Mouse (Mus musculus) frontal cortex, postnatal 14 days (tissue): ENCODE results near the gene Rusc2.
A peak's percentile ranks its signal among the peaks of the same experiment; 100 is the strongest.

ENCODE experiments used
- DNase-seq, 2 experiments: peaks; one replicate each; pipeline ENCODE4 v3.0.0; 2022; ENCODE audit warnings: low spot score in 2 of 2

Gene Rusc2

DNA sequence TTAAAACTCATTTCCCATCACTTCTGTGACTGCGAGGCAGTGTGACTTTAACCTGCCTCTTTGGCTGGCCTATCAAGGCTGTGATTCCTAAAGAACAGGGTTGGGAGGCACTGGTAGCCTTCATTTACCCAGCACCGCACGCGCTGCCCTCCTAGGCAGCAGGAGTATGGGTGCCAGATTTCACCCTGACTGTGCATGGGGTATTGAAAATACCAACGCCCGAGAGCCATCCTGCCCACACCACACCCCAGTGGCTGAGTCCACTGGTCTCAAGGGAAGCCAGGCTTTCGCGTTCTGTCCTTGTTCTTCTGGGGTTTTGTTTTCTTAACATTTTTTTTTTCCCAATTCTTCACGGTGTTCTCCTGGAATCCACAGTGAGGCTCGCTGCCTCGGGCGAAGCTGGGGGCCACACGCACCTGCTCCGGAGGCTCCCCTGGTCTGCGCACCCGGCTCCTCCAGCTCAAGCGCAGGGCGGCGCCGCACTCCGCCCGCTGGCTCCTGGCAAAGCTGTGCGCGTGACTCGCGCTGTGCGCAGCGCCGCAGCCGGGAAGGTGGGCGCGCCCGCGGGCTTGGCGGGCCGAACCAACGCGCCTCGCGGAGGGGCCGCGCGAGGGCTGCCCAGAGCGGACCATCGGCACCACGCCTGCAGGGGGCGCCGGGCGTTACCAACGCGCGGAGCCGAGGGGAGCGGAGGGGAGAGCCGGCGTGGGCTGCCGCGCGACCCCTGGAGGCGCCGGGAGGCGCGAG is at the start of gene Rusc2:
Rusc2 (plus strand) TSS at position 572 of the 747 bp plus-strand sequence.
- DNase-seq, result peak; percentile 85 to 91

DNA sequence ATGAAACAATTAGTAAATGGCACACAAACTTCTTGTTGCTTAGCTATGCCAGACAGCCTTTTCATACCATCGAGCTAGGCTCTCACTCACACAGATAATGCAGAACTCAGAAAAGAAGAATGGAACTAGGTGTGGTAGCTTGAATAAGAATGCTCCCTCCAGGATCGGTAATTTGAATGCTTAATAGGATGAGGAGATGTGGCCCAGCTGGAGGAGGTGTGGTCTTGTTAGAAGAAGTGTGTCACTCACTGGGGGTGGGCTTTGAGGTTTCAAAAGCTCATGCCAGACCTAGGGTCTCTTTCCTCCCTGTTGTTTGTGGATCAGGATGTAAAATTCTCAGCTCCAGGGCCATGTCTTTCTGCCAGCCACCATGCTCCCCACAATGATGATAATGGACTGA is 47.0 kb upstream of the Rusc2 start:
- no peak for DNase-seq

DNA sequence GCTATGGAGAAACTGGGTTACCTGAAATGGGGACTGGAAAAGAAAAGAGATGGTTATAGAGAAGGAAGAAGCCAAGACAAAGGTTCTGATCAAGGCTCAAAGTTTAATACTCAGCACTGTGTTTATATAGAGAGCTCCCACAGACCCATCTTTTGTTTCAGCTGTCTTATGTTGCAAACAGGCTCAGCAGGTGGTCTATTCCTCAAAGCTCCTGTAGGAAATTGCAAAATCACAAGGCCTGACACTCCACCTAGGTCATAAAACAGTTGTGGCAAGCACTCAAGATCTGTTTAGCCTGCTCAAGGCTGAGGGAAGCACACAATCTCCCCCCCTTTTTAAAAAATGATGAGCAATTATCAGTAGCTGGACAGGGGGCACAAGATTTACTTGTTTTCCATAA is 45.6 kb upstream of the Rusc2 start:
- no peak for DNase-seq

DNA sequence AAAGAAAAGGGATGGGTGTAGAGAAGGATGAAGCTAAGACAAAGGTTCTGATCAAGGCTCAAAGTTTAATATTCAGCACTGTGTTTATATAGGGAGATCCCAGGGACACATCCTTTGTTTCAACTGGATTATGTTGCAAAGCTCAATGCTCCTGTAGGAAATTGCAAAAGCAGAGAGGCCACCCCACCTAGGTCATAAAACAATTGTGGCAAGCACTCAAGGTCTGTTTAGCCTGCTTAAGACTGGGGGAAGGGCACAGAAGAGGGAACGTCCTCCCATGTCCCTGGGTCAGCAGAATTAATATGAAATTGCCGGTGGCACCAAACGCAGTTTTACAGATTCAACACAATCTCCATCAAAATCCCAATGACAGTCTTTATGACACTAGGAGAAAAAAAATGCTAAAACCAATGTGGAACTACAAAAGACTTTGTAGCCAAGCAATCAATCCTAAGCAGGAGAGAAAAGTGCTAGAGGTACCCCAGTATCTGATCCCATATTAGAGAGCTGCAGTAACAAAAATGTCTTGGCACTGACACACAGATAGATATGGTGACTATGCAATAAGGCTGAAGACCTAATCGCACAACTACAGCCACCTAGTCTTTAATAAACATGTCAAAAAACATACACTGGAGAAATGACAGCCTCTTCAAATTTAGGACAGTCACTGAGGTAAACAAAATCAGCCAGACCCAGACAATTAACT is 41.5 kb upstream of the Rusc2 start:
- DNase-seq, result no peak

DNA sequence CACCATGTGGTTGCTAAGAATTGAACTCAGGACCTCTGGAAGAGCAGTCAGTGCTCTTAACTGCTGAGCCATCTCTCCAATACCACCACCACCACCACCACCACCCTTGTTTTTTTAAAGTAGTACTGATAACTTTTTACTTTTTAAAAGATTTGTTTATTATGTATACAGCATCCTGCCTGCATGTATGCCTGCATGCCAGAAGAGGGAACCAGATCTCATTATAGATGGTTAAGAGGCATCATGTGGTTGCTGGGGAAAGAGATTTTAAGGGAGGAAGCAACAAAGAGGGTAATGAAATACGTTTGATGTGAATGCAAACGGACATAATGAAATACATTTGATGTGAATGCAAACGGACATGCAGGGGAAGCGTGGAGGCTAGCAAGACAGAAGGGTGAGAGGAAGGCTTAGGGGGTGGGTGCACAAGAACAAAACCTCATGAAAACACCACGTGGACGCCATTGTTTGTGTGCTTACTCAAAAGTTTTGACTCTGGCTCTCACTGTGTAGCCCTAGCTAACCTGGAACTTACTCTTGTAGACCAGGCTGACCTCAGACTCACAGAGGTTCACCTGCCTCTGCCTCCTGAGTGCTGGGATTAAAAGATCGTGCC is 40.4 kb upstream of the Rusc2 start:
- DNase-seq, result no peak

DNA sequence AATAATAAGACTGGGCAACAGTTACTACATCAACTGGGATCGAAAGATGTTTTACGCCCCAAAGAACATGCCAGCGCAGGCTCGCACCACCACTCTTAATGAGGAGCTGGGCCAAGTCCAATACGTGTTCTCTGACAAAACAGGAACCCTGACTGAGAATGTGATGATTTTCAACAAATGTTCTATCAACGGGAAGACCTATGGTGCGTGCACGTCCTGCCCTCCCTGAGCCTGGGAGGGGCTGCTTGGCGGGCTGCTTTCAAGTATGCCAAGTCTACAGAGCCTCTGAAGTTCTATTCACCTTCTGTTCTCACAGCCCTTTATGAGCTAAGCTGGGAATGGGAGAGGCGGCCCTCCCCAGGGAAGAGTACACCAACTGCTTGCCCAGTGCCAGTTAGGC is 39.3 kb upstream of the Rusc2 start:
- no peak for DNase-seq

DNA sequence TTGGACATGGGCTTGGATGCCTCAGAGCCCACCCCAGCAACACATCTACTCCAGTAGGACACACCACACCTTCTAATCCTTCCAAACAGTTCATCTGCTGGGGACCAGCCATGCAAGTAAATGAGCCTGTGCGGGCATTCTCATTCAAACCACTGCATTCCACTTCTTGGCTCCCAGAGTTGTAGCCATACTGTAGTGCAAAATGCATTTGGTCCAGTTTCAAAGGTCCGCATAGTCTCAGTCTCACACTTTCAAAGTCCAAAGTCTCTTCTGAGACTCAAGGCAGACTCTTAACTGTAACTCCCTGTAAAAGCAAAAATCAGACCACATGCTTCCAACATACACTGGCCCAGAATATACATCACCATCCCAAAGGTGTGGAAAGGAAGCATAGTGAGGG is 36.8 kb upstream of the Rusc2 start:
- no peak for DNase-seq

DNA sequence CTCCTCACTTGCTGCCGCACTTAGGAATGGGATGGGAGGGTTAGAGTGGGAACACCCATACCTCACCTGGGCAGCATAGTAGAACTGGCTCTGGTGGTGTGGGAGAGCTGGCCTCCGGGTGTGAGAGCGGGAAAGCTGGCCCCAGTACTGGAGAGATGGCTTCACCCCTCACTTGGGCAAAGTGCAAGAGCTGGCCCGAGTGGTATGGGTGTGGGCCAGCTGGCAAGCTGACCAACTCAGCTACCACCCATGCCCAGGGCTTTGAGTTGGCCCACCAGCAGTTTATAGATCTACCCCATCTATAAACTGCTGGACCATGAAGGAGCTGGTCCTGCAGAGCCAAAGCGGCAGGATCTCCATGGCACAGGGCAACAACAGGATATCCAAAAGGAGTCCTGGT is 32.6 kb upstream of the Rusc2 start:
- DNase-seq, result no peak

DNA sequence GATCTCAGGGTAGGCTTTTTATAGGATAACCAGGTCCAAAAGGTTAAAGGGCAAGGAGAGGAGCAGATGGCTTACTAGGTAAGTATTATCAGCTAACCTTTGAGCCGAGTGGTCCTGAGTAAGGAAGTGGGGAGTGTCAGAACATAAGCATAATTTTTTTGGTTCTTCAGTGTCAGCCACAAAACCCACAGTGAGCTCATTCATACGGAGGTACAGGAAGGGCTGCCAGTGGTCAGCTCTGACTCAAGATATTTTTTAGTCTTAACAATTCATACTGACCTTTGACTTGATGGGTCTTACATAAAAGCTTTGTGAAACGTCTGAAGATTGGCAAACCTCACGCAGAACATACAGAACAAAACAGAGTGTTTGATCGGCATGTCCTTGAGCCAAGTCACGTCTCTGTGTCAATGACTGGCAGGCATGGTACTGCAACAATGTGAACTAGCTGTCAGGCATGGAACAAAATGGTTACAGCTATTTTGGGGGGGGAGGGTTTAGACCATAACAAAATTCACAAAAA is 31.7 kb upstream of the Rusc2 start:
- DNase-seq, result no peak

DNA sequence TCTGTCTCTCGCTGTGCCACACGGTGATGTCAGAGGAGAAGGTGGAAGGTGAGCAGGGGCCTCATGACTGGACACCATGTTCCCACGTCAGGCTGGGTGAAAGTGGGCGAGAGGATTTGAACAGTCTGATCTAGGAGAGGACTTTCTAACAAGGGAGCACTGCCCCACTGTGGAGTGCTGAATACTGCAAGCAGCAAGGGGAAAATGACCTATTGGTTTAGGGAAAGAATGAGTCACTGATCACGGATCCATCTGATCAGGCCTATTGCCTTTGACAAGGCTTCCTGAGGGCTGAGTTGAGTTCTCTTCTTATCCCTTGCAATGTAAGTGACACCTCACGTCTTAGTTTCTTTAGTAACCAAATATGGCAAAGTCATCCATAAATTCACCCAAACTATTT is 28.1 kb upstream of the Rusc2 start:
- DNase-seq, result no peak

DNA sequence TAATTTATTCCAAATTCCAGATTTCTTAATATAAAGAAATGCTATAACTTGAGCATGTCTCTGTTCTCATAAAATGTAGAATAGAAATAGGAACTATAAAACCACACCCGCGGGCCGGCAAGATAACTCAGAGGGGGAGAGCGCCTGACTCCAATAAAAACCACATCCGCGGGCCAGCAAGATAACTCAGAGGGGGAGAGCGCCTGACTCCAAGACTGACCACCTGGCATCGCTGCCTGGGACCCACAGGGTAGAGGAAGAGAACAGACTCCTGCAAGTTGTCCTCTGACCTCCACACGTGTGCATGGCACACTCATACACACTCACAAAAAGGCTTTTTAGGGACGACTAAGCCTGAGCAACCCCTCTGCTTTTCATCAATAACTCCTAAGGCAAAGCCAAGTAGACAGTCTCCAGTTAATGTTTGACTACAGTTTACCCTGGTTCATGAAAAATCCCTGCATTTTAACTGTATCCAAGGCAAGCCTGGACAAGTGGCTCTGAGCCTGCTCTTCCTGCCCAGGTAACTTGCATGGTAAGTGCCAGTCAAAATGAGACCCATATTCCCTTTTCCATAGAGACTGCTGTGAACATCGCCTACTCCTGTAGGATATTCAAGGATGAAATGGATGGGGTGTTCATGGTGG is 16.7 kb upstream of the Rusc2 start:
- DNase-seq, result no peak

DNA sequence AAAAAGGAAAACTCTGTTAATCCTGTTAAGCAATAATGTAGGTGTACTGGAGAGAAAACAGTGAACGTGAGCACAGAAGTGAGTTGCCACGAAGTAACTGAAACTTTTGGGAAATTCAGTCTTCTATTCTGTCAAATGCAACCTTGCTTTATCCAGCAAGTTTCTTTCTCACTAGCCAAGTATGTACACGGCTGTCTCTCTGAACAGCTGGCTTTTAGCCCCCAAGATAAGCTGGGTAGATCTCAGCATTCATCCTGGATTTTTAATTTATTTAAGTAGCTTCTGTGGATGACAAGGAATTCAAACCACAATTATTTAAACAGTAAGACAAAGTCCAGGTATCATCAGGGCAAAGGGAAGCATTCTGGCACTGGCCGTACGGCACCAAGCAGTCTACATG is 14.5 kb upstream of the Rusc2 start:
- DNase-seq, result no peak

DNA sequence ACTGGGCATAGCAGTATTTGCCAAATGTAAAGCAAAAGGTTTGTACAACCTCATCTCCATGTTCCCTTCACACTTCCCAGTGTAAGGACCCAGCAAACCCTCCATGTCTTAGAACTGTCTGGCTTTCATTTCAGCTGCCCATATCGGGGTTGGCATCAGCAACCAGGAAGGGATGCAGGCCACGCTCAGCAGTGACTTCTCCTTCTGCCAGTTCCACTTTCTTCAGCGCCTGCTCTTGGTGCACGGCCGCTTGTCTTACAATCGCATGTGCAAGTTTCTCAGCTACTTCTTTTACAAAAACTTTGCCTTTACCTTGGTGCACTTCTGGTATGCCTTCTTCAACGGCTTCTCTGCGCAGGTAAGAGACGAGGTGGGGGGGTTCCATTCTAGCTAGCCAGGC is 14.0 kb upstream of the Rusc2 start:
- no peak for DNase-seq

DNA sequence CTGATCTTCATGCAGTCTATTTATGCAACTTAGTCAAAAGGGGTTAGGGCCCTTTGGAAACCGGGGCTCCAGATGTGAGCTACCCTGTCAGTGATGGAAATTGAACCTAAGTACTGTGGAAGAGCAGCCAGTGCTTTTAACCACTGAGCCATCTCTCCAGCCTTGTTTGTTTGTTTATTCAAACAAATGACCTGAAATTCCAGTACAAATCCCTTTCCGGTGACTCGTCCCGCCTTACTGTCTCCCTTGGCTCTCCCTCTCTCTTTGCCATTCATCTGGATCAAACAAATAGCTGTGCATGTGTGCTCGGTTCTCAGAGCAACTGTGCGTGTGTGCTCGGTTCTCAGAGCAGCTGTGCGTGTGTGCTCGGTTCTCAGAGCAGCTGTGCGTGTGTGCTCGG is 10.4 kb upstream of the Rusc2 start:
- DNase-seq, result no peak

DNA sequence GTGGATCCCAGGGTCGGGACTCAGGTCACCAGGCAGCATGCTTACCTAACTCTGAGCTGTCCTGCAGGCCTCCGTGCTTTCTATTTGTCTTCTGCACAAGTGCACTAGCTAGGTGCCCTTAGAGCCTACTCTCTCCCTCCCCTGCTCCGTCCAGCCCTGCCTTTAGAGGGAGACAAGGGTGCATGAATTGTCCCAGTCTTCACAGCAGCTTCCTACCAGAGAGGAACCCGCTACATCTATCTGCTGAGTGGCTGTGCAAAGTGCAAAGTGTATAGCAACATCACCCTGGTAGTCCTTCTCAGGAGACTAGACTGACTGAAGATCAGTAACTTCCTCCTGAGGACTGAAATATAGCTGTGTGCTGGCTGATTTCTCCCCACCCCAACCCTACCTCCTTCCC is 9.6 kb upstream of the Rusc2 start:
- no peak for DNase-seq

DNA sequence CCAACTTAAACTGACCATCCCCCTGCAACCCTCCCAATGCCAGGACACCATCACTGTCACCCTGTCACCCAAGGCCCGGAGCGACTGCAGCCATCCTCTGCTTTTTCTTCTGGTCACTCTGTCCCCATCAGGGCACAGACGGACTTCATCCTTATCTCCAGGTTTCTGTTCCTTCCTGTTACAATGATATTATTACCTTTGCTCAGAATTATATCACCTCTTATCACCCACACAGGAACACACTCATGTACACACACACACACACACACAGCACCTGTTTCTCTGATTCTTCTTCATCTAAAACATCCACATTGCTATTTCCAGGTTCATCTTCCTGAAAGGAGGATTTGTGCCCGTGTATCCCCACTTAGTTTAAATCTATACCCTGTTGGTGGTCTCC is 7.5 kb upstream of the Rusc2 start:
- DNase-seq, result no peak

DNA sequence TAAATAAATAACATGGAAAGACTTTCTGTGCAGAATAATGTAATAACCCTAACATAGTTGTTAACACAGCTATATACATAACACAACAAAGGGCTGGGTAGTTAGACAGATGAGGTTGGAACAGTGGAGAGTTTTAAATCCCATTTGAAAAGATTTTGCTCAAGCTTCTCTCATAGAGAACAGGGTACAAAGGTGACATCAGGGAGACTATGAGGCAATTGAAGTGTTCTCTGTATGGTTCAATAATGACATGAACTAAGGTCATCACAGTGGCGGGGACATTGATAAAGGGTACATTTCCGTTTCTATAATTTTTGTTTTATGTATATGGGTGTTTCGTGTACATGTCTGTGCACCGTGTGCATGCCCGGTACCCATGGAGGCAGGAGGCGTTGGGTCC is 2.2 kb upstream of the Rusc2 start:
- no peak for DNase-seq

DNA sequence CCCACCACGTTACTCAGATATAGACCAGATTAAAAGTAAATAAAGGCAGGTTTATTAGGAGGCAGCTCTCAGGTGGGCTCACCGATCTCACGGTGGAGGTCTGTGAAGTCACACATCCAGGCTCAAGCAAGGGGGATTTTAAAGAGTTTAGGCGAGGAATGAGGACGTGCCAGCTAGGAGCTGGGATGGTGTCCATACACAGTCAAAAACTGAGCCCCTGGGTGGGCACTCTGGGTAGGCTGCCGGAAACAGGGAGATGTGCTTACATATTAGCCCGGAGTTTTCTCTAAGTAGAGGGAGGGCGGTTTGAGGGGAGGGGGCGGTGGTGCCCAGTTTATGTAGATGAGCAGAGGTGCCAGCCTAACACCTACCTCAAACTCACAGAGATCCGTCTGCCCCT is 828 bp upstream of the Rusc2 start:
- DNase-seq, result no peak

DNA sequence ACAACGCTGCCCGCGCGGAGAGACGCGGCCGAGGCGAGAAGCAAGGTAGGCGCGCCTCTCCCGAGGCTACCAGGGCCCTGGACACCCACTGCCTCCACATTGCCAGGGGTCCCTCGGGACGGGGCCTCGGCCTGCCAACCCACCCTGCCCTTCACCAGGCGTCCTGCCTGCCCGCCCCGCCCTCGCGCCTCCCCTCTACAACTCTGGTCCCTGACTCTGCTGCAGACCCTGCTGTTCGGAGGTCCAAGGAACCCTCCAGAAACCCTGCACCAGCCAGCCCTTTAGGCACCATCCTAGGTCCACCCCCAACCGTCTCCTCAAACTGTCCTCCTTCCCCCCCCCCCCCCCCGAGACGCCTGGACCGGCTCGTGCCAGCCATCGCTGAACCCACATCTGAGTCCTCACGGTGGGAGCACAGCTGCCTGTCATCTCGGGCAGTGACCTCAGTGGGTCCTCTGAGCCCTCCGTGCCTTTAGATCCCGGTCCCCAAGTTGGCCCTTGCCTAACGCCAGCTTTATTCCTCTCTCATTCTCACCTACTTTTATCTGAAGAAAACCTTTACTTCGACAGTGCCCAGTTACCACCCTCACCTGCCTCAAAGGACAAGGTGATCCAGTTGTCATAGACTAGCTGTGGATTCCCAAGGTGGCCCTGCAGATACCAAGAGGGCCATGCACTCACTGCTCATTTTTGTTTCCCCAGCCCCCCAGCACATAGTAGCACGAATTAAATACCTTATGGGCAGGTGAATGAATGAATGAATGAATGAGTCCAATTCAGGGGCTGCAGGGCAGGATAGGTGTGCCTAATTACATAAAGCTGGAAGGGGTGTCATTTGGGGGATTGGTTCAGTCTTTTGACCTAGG is 609 bp downstream of the Rusc2 start:
- no peak for DNase-seq

DNA sequence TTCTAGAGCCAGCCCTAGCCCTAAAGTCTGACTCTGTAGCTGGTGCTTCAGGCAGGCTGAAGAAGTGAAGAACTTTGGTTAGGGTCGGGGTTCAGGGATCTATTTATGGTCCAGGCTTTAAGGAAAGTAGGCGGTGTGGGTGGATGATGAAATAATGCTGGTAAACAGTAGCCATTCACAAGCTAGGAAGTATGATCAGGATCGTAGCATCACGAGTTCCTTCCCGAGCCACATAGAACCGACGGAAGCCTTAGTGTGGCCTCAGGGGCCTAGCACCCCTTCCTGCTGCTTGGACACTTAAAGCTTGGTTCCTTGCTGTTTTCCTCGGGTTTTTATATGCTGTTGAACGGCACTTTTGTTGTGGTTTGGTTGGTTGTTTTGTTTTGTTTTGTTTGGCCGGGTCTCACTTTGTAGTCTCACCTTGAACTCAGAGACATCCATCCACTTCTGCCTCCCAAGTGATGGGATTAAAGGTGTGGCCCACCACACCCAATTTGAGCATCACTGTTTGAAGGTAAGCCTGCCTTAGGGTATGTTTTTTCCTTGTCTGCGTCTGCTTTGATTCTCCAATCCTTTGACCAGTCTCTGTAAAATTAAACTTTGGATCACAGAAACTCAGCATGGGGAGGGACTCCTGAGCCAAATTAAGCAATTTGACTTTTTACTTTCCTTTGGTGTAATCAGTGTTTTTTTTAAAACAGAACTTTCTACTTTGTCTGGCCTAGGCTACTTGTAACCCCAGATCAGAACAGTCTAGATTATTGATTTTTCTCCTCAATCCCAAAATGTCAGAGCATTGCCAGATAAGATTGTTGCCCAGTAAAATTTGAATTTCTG is 1.7 kb downstream of the Rusc2 start:
- DNase-seq, result no peak

DNA sequence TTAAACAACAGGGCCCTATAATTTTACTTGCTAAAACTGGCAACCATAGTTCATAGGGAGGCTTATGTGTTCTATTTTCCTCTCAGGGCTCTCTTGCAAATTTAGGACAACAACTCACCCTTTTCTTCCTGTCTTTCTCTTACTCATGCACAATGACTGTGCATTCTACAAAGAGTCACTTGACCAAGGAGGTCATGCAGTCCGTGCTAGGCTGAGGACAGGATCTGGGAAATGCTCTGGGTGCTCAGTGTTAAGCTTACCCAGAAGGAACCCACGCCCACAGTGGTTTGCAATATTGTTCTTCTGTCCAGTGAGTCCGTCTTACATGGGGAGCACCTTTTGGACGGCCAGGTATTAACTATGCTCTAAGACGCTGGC is 2.3 kb downstream of the Rusc2 start:
- DNase-seq, result no peak
